8 mouse cellular contexts compared by ENCODE assay signal in genomic region chr1:66176012-66176837, GRCm38 (mm10). TPM values are rescaled to one million over a fixed set of nuclear protein-coding genes. Genes with fewer than 3 reads are reported as not detected.
DNase-seq lines count a peak whose midpoint lies in the region; ATAC-seq lines count a peak whose summit lies in the region.

No protein-coding gene starts in this region.

- WGBS in heart, embryonic 12.5 days = 34% methylated on average over 9 of the region's 9 CpGs
- WGBS in heart, embryonic 10.5 days = 34% methylated on average over 9 of the region's 9 CpGs
- WGBS in hindbrain, embryonic 12.5 days = 18% methylated on average over 9 of the region's 9 CpGs
- WGBS in midbrain, embryonic 13.5 days = 10% methylated on average over 9 of the region's 9 CpGs

- no peaks in the 10 kb centered on the region for H3K36me3 ChIP-seq in heart, embryonic 12.5 days
- H3K36me3 ChIP-seq in heart, embryonic 10.5 days = no peaks in the 10 kb centered on the region
- peaks cover 4% of the 10 kb centered on the region; the same call in 1 of the 2 replicates for H3K36me3 ChIP-seq in hindbrain, embryonic 12.5 days
- H3K36me3 ChIP-seq in midbrain, embryonic 13.5 days = peaks cover 16% of the 10 kb centered on the region

- no peak for DNase-seq in heart, embryonic 10.5 days (ENCODE audit: low spot score)
- DNase-seq in cerebellum, postnatal 14 days = peak; percentile 31 to 51
- no peak for DNase-seq in ovary, adult 18-20 months (ENCODE audit: low spot score)
- DNase-seq in layer of hippocampus, adult 9-11 months = no peak
- no peak for DNase-seq in kidney, adult 18-20 months

- no peaks in the 10 kb centered on the region for H3K4me1 ChIP-seq in heart, embryonic 12.5 days (replicated peaks)
- peaks cover 8% of the 10 kb centered on the region for H3K4me1 ChIP-seq in heart, embryonic 10.5 days
- peaks cover 16% of the 10 kb centered on the region for H3K4me1 ChIP-seq in hindbrain, embryonic 12.5 days
- peaks cover 28% of the 10 kb centered on the region for H3K4me1 ChIP-seq in midbrain, embryonic 13.5 days (replicated peaks)

- no peak overlapping the region for H3K9ac ChIP-seq in heart, embryonic 12.5 days
- peak overlapping the region; percentile 89 for H3K9ac ChIP-seq in hindbrain, embryonic 12.5 days
- peak overlapping the region; percentile 96 for H3K9ac ChIP-seq in midbrain, embryonic 13.5 days (replicated peaks)

- H3K27me3 ChIP-seq in heart, embryonic 12.5 days (replicated peaks) = peaks cover 10% of the 10 kb centered on the region
- H3K27me3 ChIP-seq in heart, embryonic 10.5 days (ENCODE audit: insufficient read depth, poor library complexity, severe bottlenecking) = 0 out of 2 replicates have a peak, but pooled peaks cover 4% of the 10 kb centered on the region
- no peaks in the 10 kb centered on the region for H3K27me3 ChIP-seq in hindbrain, embryonic 12.5 days
- no peaks in the 10 kb centered on the region for H3K27me3 ChIP-seq in midbrain, embryonic 13.5 days

- H3K4me2 ChIP-seq in heart, embryonic 12.5 days = peak overlapping the region; percentile 89
- H3K4me2 ChIP-seq in hindbrain, embryonic 12.5 days (replicated peaks) = peak overlapping the region; percentile 72
- H3K4me2 ChIP-seq in midbrain, embryonic 13.5 days (replicated peaks) = peak overlapping the region; percentile 57

- no peak overlapping the region for H3K27ac ChIP-seq in heart, embryonic 12.5 days (ENCODE audit: poor library complexity, severe bottlenecking)
- H3K27ac ChIP-seq in heart, embryonic 10.5 days = no peak overlapping the region
- peak overlapping the region; percentile 89 for H3K27ac ChIP-seq in hindbrain, embryonic 12.5 days
- H3K27ac ChIP-seq in midbrain, embryonic 13.5 days = peak overlapping the region; percentile 93

- H3K4me3 ChIP-seq in heart, embryonic 12.5 days = no peak overlapping the region
- no peak overlapping the region for H3K4me3 ChIP-seq in heart, embryonic 10.5 days
- H3K4me3 ChIP-seq in hindbrain, embryonic 12.5 days = peak overlapping the region; percentile 81
- H3K4me3 ChIP-seq in midbrain, embryonic 13.5 days (replicated peaks) = peak overlapping the region; percentile 91

- H3K9me3 ChIP-seq in heart, embryonic 12.5 days (replicated peaks) = no peaks in the 10 kb centered on the region
- H3K9me3 ChIP-seq in heart, embryonic 10.5 days = no peaks in the 10 kb centered on the region
- H3K9me3 ChIP-seq in hindbrain, embryonic 12.5 days (replicated peaks) = no peaks in the 10 kb centered on the region
- no peaks in the 10 kb centered on the region for H3K9me3 ChIP-seq in midbrain, embryonic 13.5 days

- ATAC-seq in heart, embryonic 12.5 days (ENCODE audit: insufficient number of reproducible peaks, low FRiP score) = no peak
- peak; percentile 65 for ATAC-seq in hindbrain, embryonic 12.5 days (ENCODE audit: low FRiP score)
- peak; percentile 44 for ATAC-seq in midbrain, embryonic 13.5 days

RNA-seq across cellular contexts. Expression of gene Map2, which starts 1.2 kb away (rescaled TPM):
- 3.9 and 4.0 TPM in 2 replicates for polyA plus RNA-seq in heart, embryonic 12.5 days (2016; fragmentation: Nextera tagmentation; extraction: Ambion mirVana)
- 2.3 and 5.1 TPM in 2 replicates for polyA plus RNA-seq in heart, embryonic 10.5 days (2016; fragmentation: Nextera tagmentation; extraction: Ambion mirVana)
- 365 and 405 TPM in 2 replicates for polyA plus RNA-seq in hindbrain, embryonic 12.5 days (2016; fragmentation: Nextera tagmentation; extraction: Ambion mirVana)
- polyA plus RNA-seq in midbrain, embryonic 13.5 days (2015; fragmentation: Nextera tagmentation; extraction: Ambion mirVana) = 446 and 458 TPM in 2 replicates

Comparison
In these comparisons a context has a peak if more than half of its experiments do, and no peak if none do; other contexts are left out.
1. H3K27ac ChIP-seq: peak in hindbrain, embryonic 12.5 days (single experiment) and midbrain, embryonic 13.5 days (single experiment); none in heart, embryonic 12.5 days (single experiment) and heart, embryonic 10.5 days (single experiment).
2. H3K4me3 ChIP-seq: peak in hindbrain, embryonic 12.5 days (single experiment) and midbrain, embryonic 13.5 days (single experiment); none in heart, embryonic 12.5 days (single experiment) and heart, embryonic 10.5 days (single experiment).
3. DNase-seq: peak in cerebellum, postnatal 14 days (2 of 2); none in heart, embryonic 10.5 days (single experiment), ovary, adult 18-20 months (single experiment), layer of hippocampus, adult 9-11 months (single experiment) and kidney, adult 18-20 months (single experiment).
4. RNA of gene Map2, which starts 1.2 kb away (polyA plus RNA-seq): 446 to 458 TPM in midbrain, embryonic 13.5 days and 365 to 405 TPM in hindbrain, embryonic 12.5 days; 2.3 to 5.1 TPM in heart, embryonic 10.5 days and 3.9 to 4.0 TPM in heart, embryonic 12.5 days; every median in the first group is over 10 times any median in the second.
5. Peak in every context shown above with its lines, with median percentiles within 50 percentile points of each other: H3K4me2 ChIP-seq.